Mouse (Mus musculus) G1E-ER4 (cell line): ENCODE measurements around the gene Scn10a. TPM values are rescaled to one million over a fixed set of nuclear protein-coding genes. Genes with fewer than 3 reads are reported as not detected.

Experiments used
- GATA1 ChIP-seq: IDR thresholded peaks from one replicate; pipeline ENCODE4 v1.8.0; 2012; ENCODE audit warnings: low read length, inconsistent platforms
- polyA plus RNA-seq: library from polyadenylated mRNA; stranded (reverse); fragments of >175 nt; gene quantifications from 2 replicates; pipeline ENCODE4 v1.2.3, GENCODE M21; 2012

The Scn10a gene
- polyA plus RNA-seq, 1 experiment, result not detected

- no peak for TF ChIP-seq GATA1
These were observed 38.2 kb downstream of the Scn10a start for GRCm38 (mm10) chr9:119680896-119681295.

- TF ChIP-seq GATA1, result no peak
These were observed 55.0 kb downstream of the Scn10a start for GRCm38 (mm10) chr9:119664109-119664508.

GRCm38 (mm10) chr9:119656111-119656510, 63.0 kb downstream of the Scn10a start:
- TF ChIP-seq GATA1, result no peak

- TF ChIP-seq GATA1, result no peak
These were observed 65.4 kb downstream of the Scn10a start for GRCm38 (mm10) chr9:119653758-119654157.

GRCm38 (mm10) chr9:119646942-119647547, 72.1 kb downstream of the Scn10a start:
- no peak for TF ChIP-seq GATA1

GRCm38 (mm10) chr9:119641985-119642384, 77.1 kb downstream of the Scn10a start:
- no peak for TF ChIP-seq GATA1

- TF ChIP-seq GATA1, result no peak
These were observed 84.8 kb downstream of the Scn10a start for GRCm38 (mm10) chr9:119634216-119634843.

- no peak for TF ChIP-seq GATA1
These were observed 85.6 kb downstream of the Scn10a start for GRCm38 (mm10) chr9:119633475-119633874.

GRCm38 (mm10) chr9:119632801-119633200, 86.3 kb downstream of the Scn10a start:
- TF ChIP-seq GATA1, result no peak

- TF ChIP-seq GATA1, result no peak
These were observed 87.1 kb downstream of the Scn10a start for GRCm38 (mm10) chr9:119631899-119632533.

- TF ChIP-seq GATA1, result no peak
These were observed 87.7 kb downstream of the Scn10a start for GRCm38 (mm10) chr9:119631393-119631898.

- TF ChIP-seq GATA1, result no peak
These were observed 90.3 kb downstream of the Scn10a start for GRCm38 (mm10) chr9:119628690-119629268.

- no peak for TF ChIP-seq GATA1
These were observed 91.9 kb downstream of the Scn10a start for GRCm38 (mm10) chr9:119627227-119627626.

- TF ChIP-seq GATA1, result no peak
These were observed 95.0 kb downstream of the Scn10a start for GRCm38 (mm10) chr9:119624151-119624550.

- TF ChIP-seq GATA1, result no peak
These were observed 104.3 kb downstream of the Scn10a start for GRCm38 (mm10) chr9:119614798-119615197.

GRCm38 (mm10) chr9:119610563-119611166, 108.5 kb downstream of the Scn10a start:
- TF ChIP-seq GATA1, result no peak
